Mouse (Mus musculus): ENCODE data around the gene Slamf9.

Gene Slamf9

DNA sequence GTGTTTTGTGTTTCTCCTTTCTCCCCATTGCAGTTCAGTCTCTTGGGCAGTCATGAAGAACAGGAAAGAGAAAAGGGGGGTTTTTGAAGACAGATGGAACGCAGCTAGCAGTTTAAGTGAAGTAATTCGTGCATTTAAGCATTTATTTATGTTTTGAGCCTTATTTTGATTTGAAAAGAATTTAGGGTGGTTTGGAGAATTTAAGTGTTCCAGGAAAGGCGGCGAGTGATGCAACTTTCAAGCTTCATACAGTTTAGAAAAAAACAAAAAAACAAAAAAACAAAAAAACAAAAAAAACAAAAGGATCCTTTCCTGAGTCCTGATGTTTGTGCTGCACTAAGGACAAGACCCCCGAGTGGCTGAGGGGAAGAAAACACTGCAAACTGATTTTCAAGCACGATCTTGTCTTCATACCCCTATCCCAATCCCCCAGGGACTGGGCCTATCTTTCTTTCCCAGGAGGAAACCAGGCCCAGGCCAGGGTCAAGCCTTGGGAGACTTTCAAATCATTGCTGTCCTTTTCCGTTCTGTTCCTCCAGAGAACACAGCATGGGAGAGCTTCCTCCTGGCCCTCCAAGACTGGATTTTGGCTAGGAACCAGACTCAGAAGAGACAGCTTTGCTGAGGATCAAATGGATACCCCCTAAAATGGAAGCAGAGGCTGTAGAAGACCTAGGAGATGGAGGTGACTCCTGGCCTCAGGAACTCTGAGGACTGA lies 39.6 kb downstream of the Slamf9 start:
- peak; percentile 63 for DNase-seq

DNA sequence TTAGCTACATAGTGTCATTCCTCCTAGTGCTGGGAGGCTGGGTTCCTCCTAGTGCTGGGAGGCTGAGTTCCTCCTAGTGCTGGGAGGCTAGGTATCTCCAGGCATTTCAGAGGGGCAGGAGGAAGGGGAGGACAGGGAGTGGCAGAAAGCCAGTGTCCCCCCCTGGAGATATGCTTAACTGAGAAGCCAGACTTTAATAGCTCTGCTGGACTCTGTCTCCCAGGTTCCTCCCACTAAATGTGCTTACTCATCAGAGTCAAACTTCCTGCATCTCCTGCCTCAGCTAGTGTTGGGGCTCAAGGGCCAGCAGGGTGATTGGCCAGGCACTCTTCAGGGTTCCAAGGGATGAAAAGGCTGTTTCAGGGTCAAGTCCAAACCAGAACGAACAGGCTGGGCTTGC lies 40.2 kb downstream of the Slamf9 start:
- DNase-seq, result peak; percentile 55

DNA sequence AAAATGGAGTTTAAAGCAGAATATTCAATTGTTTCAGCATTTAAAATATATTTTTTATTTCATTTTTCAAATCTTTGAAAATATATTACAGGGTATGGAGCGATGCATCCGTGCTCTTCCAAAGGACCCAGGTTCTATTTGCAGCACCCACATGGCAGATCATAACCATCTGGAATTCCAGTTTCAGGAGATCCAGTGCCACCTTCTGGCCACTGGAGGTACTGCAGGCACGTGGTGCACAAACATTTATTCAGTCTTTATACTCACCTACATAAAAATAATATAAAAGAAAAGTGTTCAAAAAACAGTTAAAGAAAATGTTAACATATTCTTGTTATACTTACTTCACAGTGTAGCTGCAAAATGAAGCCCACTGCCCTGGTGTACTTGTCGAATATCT lies 42.9 kb downstream of the Slamf9 start:
- DNase-seq, result no peak

- no peak for DNase-seq
These were observed 44.5 kb downstream of the Slamf9 start for GRCm38 (mm10) chr1:172519644-172520043.

DNA sequence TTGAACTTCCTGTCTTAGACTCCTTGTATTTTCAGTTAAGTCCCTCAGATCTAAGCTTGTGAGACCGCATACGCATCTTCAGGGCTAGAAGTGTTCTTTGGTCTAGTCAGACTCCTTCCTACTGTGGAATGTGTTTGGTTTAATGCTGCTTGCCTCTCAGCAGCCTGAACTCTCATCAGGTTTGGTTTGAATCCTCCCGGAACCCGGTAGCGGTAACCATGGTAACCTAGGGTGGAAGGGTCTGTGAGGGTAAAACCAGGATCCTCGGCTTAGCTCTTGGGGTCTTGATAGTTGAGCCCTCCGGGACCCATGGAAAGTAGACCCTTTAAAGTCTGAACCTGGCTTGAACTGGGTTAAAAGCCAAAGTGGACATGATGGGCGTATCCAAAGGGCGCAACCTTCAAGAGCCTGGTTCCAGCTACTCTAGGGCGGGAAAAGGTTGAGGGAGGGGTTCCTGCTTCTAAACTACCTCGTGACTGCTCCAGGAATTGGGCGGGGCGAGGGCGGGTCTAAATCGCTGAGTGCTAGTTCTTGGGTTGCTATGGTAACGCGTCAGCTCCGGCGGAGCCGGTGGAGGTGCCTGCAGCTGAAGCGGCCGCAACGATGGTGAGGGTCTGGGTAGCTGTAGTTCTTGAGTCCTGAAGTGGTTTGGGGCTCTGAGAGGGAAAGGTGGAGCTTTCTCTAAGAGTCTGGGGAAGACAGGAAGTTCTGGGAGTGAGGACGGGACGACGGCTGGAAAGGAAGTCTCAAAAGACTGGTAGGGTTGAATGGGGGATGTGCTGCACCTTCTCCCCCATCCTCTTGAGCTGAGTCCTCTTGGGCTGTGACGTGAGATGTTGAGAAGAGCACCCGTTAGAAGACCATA lies 45.6 kb downstream of the Slamf9 start, which contains the start of gene Cfap45:
Gene Cfap45, plus strand, starts transcription at position 226 of the 865 bp plus-strand sequence.
- peak; percentile 94 for DNase-seq

DNA sequence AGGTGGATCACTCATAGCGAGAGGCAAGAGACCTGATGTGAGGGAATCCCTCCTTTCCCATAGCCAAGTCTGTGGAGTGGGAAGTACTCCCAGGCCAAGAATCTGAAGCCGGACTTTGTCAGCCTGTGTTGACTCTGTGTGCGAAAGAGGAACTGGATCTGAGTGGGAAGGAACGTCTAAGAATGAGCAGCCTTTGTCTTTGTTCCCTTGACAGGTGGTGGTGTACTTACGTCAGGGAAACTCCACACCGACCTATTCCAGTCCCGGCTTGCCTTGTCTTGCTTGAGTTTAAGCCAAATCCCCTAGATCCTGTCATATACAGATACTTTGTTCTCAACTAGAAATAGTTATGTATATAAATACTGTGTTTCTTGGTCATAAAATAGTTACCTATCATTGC lies 47.4 kb downstream of the Slamf9 start:
- no peak for DNase-seq

DNA sequence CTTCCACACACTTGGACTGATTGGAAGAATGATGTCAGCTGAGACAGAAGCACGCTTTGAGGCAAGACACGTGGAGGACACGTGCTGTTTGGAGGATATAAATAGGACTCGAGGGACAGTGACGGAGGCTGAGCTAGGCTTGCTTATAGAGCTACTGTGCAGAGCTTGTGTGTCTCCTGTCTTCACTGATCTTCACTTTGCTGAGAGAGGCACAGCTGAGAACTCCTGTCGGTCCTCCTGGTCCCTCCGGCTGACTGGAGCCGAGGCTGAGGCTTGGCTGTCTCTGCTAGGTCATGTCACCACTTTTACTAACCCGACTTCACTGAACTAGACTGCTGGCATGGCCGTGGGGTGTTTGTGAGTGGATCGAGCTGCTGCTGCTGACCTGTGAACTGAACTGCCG lies 48.5 kb downstream of the Slamf9 start:
- peak; percentile 67 for DNase-seq

DNA sequence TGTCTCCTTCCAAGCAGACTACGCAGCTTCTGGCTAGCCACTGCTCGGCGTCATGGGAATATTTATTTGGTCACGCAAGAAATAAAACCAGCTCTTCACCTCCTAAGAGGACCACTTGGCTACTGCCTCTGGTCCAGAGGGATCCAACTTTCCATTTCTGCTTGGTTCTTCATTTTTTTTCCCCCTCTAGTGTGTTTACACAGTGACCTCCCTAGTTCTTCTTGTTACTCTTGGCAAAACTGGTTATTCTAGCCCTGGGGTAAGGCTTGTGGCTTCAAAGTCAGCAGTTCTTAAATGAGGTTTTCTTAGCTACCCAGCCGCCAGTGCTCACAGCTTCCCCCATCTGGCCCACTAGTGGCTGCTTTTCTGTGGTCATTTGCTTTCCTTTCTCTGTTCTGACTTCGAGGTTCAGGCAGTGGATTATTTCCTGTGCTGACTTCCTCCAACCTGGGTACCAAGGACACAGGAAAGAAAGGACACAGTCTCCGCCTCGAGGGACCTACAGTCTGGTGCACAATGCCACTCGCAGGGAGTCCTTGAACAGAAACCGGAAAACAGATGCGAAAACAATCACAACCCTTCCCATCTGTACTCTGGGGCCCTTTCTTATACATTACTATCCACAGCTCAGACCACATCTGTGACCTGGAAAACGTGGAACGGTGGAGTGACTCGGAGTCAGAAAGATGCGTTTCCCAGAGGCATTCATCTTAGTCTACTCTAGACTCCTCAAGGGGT lies 50.0 kb downstream of the Slamf9 start:
- DNase-seq, result peak; percentile 57

GRCm38 (mm10) chr1:172525971-172526370 lies 50.8 kb downstream of the Slamf9 start:
- DNase-seq, result no peak

- DNase-seq, result peak; percentile 62
These were observed 51.4 kb downstream of the Slamf9 start for GRCm38 (mm10) chr1:172526380-172527081.

DNA sequence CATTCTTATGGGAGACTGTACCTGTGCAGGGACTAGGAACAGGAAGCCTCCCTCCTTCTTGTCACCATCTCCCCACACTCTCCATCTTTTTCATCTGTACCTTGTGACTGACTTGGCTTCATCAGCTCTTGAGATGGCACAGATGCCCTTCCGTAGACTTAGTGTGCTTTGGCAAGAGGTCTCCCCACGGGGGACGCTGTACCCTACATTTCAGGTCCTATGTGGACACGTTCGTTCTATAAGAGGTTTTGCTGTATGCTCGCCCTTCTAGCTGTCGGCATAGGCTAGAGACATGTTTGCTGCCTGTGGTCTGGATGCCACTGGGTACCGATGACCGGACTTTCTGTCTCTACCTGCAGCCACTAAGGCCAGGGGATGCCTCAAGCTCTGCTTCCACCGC lies 52.3 kb downstream of the Slamf9 start:
- DNase-seq, result no peak

Measured in kidney, postnatal 10 days (tissue).